In genomic region chr7:101049326-101050087, GRCm38 (mm10) we compare ENCODE assay signal across 16 mouse cellular contexts. TPM values are rescaled to one million over a fixed set of nuclear protein-coding genes. Genes with fewer than 3 reads are reported as not detected.
DNase-seq lines count a peak whose midpoint lies in the region; ATAC-seq and TF ChIP-seq lines count a peak whose summit lies in the region.
"Had no signal": no experiment of that assay in that cellular context is flagged by ENCODE, and none has a peak within 500 bp of the region (broad histone marks: within the 10 kb centered on the region; RNA-seq: fewer than 3 reads in every experiment).

No protein-coding gene starts in this region.

- dilution Hi-C loops in CH12.LX (cut with MboI; ENCODE audit: extremely low pct_ligation_motif_present, extremely low pct_unique_long_range_greater_than_20kb, low sequenced_read_pairs), result no loop called here

- H3K9ac ChIP-seq in CH12.LX (ENCODE audit: insufficient read depth, low read depth), result no peak overlapping the region
- H3K9ac ChIP-seq in lung, embryonic 16.5 days (ENCODE audit: low read length), result no peak overlapping the region
- H3K9ac ChIP-seq in hindbrain, embryonic 16.5 days (ENCODE audit: low read depth, low read length), result no peak overlapping the region
- no peak overlapping the region for H3K9ac ChIP-seq in midbrain, embryonic 15.5 days
- H3K9ac ChIP-seq: embryonic facial prominence, embryonic 13.5 days; forebrain, embryonic 12.5 days; heart, embryonic 13.5 days; liver, embryonic 15.5 days; midbrain, embryonic 12.5 days; neural tube, embryonic 13.5 days had no signal

- ATAC-seq in lung, embryonic 16.5 days (ENCODE audit: low read depth), result peak; percentile 87
- no peak for ATAC-seq in hindbrain, embryonic 16.5 days
- no peak for ATAC-seq in midbrain, embryonic 15.5 days (replicated peaks)

- H3K4me1 ChIP-seq in CH12.LX (ENCODE audit: control insufficient read depth in 1 of 2, insufficient read depth in 2 of 2), result peaks cover 20 to 39% of the 10 kb centered on the region in 2 experiments
- H3K4me1 ChIP-seq in brown adipose tissue, adult 24 weeks (ENCODE audit: control insufficient read depth, insufficient read depth, insufficient read length, low read length), result no peaks in the 10 kb centered on the region; the same call in none of the 2 replicates
- H3K4me1 ChIP-seq in lung, embryonic 16.5 days (replicated peaks; ENCODE audit: control insufficient read depth, insufficient read depth, low read length), result peaks cover 8% of the 10 kb centered on the region
- H3K4me1 ChIP-seq in hindbrain, embryonic 16.5 days (ENCODE audit: control insufficient read depth, insufficient read depth, low read depth, low read length), result peaks cover 2% of the 10 kb centered on the region; the same call in 1 of the 2 replicates
- peaks cover 4% of the 10 kb centered on the region; the same call in 1 of the 2 replicates for H3K4me1 ChIP-seq in midbrain, embryonic 15.5 days
- H3K4me1 ChIP-seq: forebrain, embryonic 12.5 days; neural tube, embryonic 13.5 days had no signal

- H3K9me3 ChIP-seq in CH12.LX (replicated peaks; ENCODE audit: low read length), result peaks cover 5% of the 10 kb centered on the region
- no peaks in the 10 kb centered on the region for H3K9me3 ChIP-seq in lung, embryonic 16.5 days (ENCODE audit: control insufficient read depth, low read length)
- H3K9me3 ChIP-seq in hindbrain, embryonic 16.5 days (ENCODE audit: control insufficient read depth, low read length), result no peaks in the 10 kb centered on the region
- H3K9me3 ChIP-seq in midbrain, embryonic 15.5 days, result no peaks in the 10 kb centered on the region
- H3K9me3 ChIP-seq: embryonic facial prominence, embryonic 13.5 days; forebrain, embryonic 12.5 days; heart, embryonic 13.5 days; liver, embryonic 15.5 days; midbrain, embryonic 12.5 days; neural tube, embryonic 13.5 days had no signal

- TF ChIP-seq POLR2A in CH12.LX (IDR thresholded peaks at IDR 0.05; ENCODE audit: low read depth, low read length), result no peak

- in situ Hi-C loops in CH12.LX (cut with MboI; ENCODE audit: low pct_ligation_motif_present, low pct_unique_long_range_greater_than_20kb, low sequenced_read_pairs), result loop anchor here (5.0 to 10.0 kb wide), 2 partner anchors 37 to 55 kb away; partner anchors contain the start of gene P2ry2

- no peak overlapping the region for H3K4me3 ChIP-seq in CH12.LX (replicated peaks in 1 of 3; ENCODE audit: low read depth in 2 of 3, low read length in 2 of 3, poor library complexity in 1 of 3)
- no peak overlapping the region for H3K4me3 ChIP-seq in brown adipose tissue, adult 24 weeks (ENCODE audit: insufficient read depth, low read depth, low read length)
- no peak overlapping the region for H3K4me3 ChIP-seq in lung, embryonic 16.5 days (ENCODE audit: low read length)
- no peak overlapping the region for H3K4me3 ChIP-seq in hindbrain, embryonic 16.5 days (ENCODE audit: low read length)
- no peak overlapping the region for H3K4me3 ChIP-seq in midbrain, embryonic 15.5 days
- H3K4me3 ChIP-seq: embryonic facial prominence, embryonic 13.5 days; forebrain, embryonic 12.5 days; heart, embryonic 13.5 days; liver, embryonic 15.5 days; midbrain, embryonic 12.5 days; neural tube, embryonic 13.5 days had no signal

- H3K36me3 ChIP-seq in CH12.LX (replicated peaks in 1 of 2; ENCODE audit: control insufficient read depth in 1 of 2, insufficient read depth in 1 of 2, low read length in 1 of 2), result no peaks in the 10 kb centered on the region
- H3K36me3 ChIP-seq in lung, embryonic 16.5 days (ENCODE audit: control insufficient read depth, insufficient read depth, low read length), result no peaks in the 10 kb centered on the region
- H3K36me3 ChIP-seq in hindbrain, embryonic 16.5 days (ENCODE audit: control insufficient read depth, insufficient read depth, low read length), result no peaks in the 10 kb centered on the region
- H3K36me3 ChIP-seq in midbrain, embryonic 15.5 days (replicated peaks), result no peaks in the 10 kb centered on the region
- H3K36me3 ChIP-seq: embryonic facial prominence, embryonic 13.5 days; forebrain, embryonic 12.5 days; heart, embryonic 13.5 days; liver, embryonic 15.5 days; midbrain, embryonic 12.5 days; neural tube, embryonic 13.5 days had no signal

- H3K27ac ChIP-seq in CH12.LX (ENCODE audit: insufficient read depth, low read depth), result no peak overlapping the region
- H3K27ac ChIP-seq in brown adipose tissue, adult 24 weeks (replicated peaks; ENCODE audit: low read depth, low read length), result peak overlapping the region; percentile 19; the same call in 1 of the 2 replicates
- peak overlapping the region; percentile 18 for H3K27ac ChIP-seq in lung, embryonic 16.5 days (ENCODE audit: low read length)
- no peak overlapping the region for H3K27ac ChIP-seq in hindbrain, embryonic 16.5 days (ENCODE audit: low read depth, low read length)
- H3K27ac ChIP-seq in midbrain, embryonic 15.5 days, result no peak overlapping the region
- H3K27ac ChIP-seq: embryonic facial prominence, embryonic 13.5 days; forebrain, embryonic 12.5 days; heart, embryonic 13.5 days; liver, embryonic 15.5 days; midbrain, embryonic 12.5 days; neural tube, embryonic 13.5 days had no signal

- TF ChIP-seq RAD21 in CH12.LX (IDR thresholded peaks at IDR 0.05; ENCODE audit: low read depth, low read length), result no peak; the same call in 1 of the 2 replicates

- no peak overlapping the region for H3K4me2 ChIP-seq in CH12.LX (ENCODE audit: insufficient read depth, low read depth, poor library complexity, severe bottlenecking)
- H3K4me2 ChIP-seq in lung, embryonic 16.5 days (ENCODE audit: low read depth, low read length), result no peak overlapping the region
- H3K4me2 ChIP-seq in hindbrain, embryonic 16.5 days (ENCODE audit: low read length), result no peak overlapping the region
- no peak overlapping the region for H3K4me2 ChIP-seq in midbrain, embryonic 15.5 days
- H3K4me2 ChIP-seq: embryonic facial prominence, embryonic 13.5 days; forebrain, embryonic 12.5 days; heart, embryonic 13.5 days; liver, embryonic 15.5 days; midbrain, embryonic 12.5 days; neural tube, embryonic 13.5 days had no signal

- H3K27me3 ChIP-seq in CH12.LX (replicated peaks), result no peaks in the 10 kb centered on the region
- H3K27me3 ChIP-seq in lung, embryonic 16.5 days (ENCODE audit: control insufficient read depth, insufficient read depth, low read depth, low read length), result no peaks in the 10 kb centered on the region
- H3K27me3 ChIP-seq in hindbrain, embryonic 16.5 days (replicated peaks; ENCODE audit: control insufficient read depth, insufficient read depth, low read length), result no peaks in the 10 kb centered on the region
- H3K27me3 ChIP-seq in midbrain, embryonic 15.5 days (replicated peaks), result no peaks in the 10 kb centered on the region
- H3K27me3 ChIP-seq: embryonic facial prominence, embryonic 13.5 days; forebrain, embryonic 12.5 days; heart, embryonic 13.5 days; liver, embryonic 15.5 days; neural tube, embryonic 13.5 days had no signal

- 0 out of 2 replicates have a peak, but pooled peaks have one; percentile 34 for TF ChIP-seq EP300 in CH12.LX (IDR thresholded peaks at IDR 0.05; ENCODE audit: low read length)

- TF ChIP-seq CTCF in CH12.LX (conservative IDR thresholded peaks at IDR 0.05 in 1 of 2, IDR thresholded peaks at IDR 0.05 in 1 of 2; ENCODE audit: low read depth in 2 of 2, low read length in 2 of 2), result no peak

- peak; percentile 49 for DNase-seq in CH12.LX (ENCODE audit: extremely low read depth)
- peak; percentile 90 to 92 for DNase-seq in heart, adult 9 months (ENCODE audit: low spot score in 2 of 2)
- no peak for DNase-seq in adrenal gland, postnatal 14 days
- DNase-seq in neural tube, embryonic 10.5 days (ENCODE audit: extremely low spot score, low spot score), result no peak
- DNase-seq: adrenal gland, postnatal 36 days; cerebellum, adult 9-10 months had no signal

- no peaks in the 10 kb centered on the region for H3K79me2 ChIP-seq in CH12.LX (replicated peaks; ENCODE audit: control insufficient read depth, extremely low read depth, insufficient read depth, poor library complexity, severe bottlenecking)

- 65% methylated on average over 7 of the region's 7 CpGs for WGBS in lung, embryonic 16.5 days
- 83% methylated on average over 7 of the region's 7 CpGs for WGBS in hindbrain, embryonic 16.5 days
- WGBS in midbrain, embryonic 15.5 days, result 82% methylated on average over 7 of the region's 7 CpGs

TF ChIP-seq in CH12.LX, 34 proteins besides CTCF, POLR2A, EP300 and RAD21 (continues in another document):
- TF ChIP-seq NELFE (IDR thresholded peaks at IDR 0.05; ENCODE audit: low read depth, low read length) (no peak), TCF12 (IDR thresholded peaks at IDR 0.05; ENCODE audit: low read depth, low read length) (peak; percentile 40; the same call in 1 of the 2 replicates), MEF2A (IDR thresholded peaks at IDR 0.05; ENCODE audit: borderline replicate concordance, low read depth, low read length) (peak; percentile 52), NRF1 (IDR thresholded peaks at IDR 0.05; ENCODE audit: low read depth, low read length) (no peak), ZMIZ1 (IDR thresholded peaks at IDR 0.05; ENCODE audit: low read depth, low read length) (no peak), PAX5 (IDR thresholded peaks at IDR 0.05; ENCODE audit: low read length) (no peak), CHD2 (IDR thresholded peaks at IDR 0.05; ENCODE audit: low read length) (0 out of 2 replicates have a peak, but pooled peaks have one; percentile 16), MAX (IDR thresholded peaks at IDR 0.05; ENCODE audit: low read length) (no peak; the same call in 1 of the 2 replicates), POLR2AphosphoS2 (IDR thresholded peaks at IDR 0.05; ENCODE audit: low read depth, low read length) (no peak)

RNA-seq across cellular contexts. Expression of gene P2ry2, which starts 36.8 kb away (rescaled TPM):
- total RNA-seq in CH12.LX (2012; rRNA removed) (1.5 and 1.7 TPM in 2 replicates), CH12.LX (2014; rRNA removed) (0.54 and 0.87 TPM in 2 replicates)
- polyA plus RNA-seq in CH12.LX (2012; ENCODE audit: insufficient read length, low read depth), result 1.4 and 1.9 TPM in 2 replicates
- polyA plus RNA-seq in brown adipose tissue, adult 24 weeks (2012; ENCODE audit: insufficient read depth, insufficient read length, missing spikeins), result 7.1 and 8.0 TPM in 2 replicates
- polyA plus RNA-seq in lung, embryonic 16.5 days (2015; fragmentation: Nextera tagmentation; extraction: Ambion mirVana), result 4.5 and 4.8 TPM in 2 replicates
- total RNA-seq in adrenal gland, postnatal 14 days (2021), result 4.3 and 5.0 TPM in 2 replicates
- 0.32 and 0.64 TPM in 2 replicates for polyA plus RNA-seq in hindbrain, embryonic 16.5 days (2015; fragmentation: Nextera tagmentation; extraction: Ambion mirVana)
- polyA plus RNA-seq in midbrain, embryonic 15.5 days (2015; fragmentation: Nextera tagmentation; extraction: Ambion mirVana), result 0.13 and 0.17 TPM in 2 replicates

RNA-seq across cellular contexts. Expression of gene Fchsd2, which starts 43.2 kb away (rescaled TPM):
- total RNA-seq in CH12.LX (2012; rRNA removed) (25.5 and 26.1 TPM in 2 replicates), CH12.LX (2014; rRNA removed) (23.8 and 25.9 TPM in 2 replicates)
- polyA plus RNA-seq in CH12.LX (2012; ENCODE audit: insufficient read length, low read depth), result 37.5 and 38.2 TPM in 2 replicates
- polyA plus RNA-seq in brown adipose tissue, adult 24 weeks (2012; ENCODE audit: insufficient read depth, insufficient read length, missing spikeins), result 4.8 and 8.8 TPM in 2 replicates
- polyA plus RNA-seq in lung, embryonic 16.5 days (2015; fragmentation: Nextera tagmentation; extraction: Ambion mirVana), result 21.8 and 22.3 TPM in 2 replicates
- 21.6 and 31.8 TPM in 2 replicates for total RNA-seq in adrenal gland, postnatal 14 days (2021)
- polyA plus RNA-seq in hindbrain, embryonic 16.5 days (2015; fragmentation: Nextera tagmentation; extraction: Ambion mirVana), result 36.5 and 41.1 TPM in 2 replicates
- polyA plus RNA-seq in midbrain, embryonic 15.5 days (2015; fragmentation: Nextera tagmentation; extraction: Ambion mirVana), result 41.7 and 46.2 TPM in 2 replicates

Comparison
In these comparisons a context has a peak if more than half of its experiments do, and no peak if none do; other contexts are left out.
1. DNase-seq: peak in CH12.LX (single experiment) and heart, adult 9 months (2 of 2); none in adrenal gland, postnatal 14 days (single experiment) and neural tube, embryonic 10.5 days (single experiment).
2. H3K27ac ChIP-seq: peak in brown adipose tissue, adult 24 weeks (single experiment) and lung, embryonic 16.5 days (single experiment); none in CH12.LX (single experiment), hindbrain, embryonic 16.5 days (single experiment) and midbrain, embryonic 15.5 days (single experiment).